Mouse (Mus musculus) macrophage (primary cell): Measurements from ENCODE around the gene Sox18. TPM values are rescaled to one million over a fixed set of nuclear protein-coding genes. Genes with fewer than 3 reads are reported as not detected.

ENCODE experiments used
- H3K27ac ChIP-seq: fragments of 350-480 bp; formaldehyde crosslinking; 2 replicates; pipeline ENCODE4 v1.9.0; 2021
- H3K36me3 ChIP-seq: fragments of 350-480 bp; formaldehyde crosslinking; 2 replicates; pipeline ENCODE4 v1.9.0; 2021; ENCODE audit errors: inconsistent target
- H3K4me3 ChIP-seq: fragments of 350-480 bp; formaldehyde crosslinking; 2 replicates; pipeline ENCODE4 v1.9.0; 2021; ENCODE audit errors: inconsistent target
- H3K79me2 ChIP-seq: fragments of 350-480 bp; formaldehyde crosslinking; 2 replicates; pipeline ENCODE4 v1.9.0; 2021; ENCODE audit errors: inconsistent target
- WGBS: methylation state at CpG from one replicate; pipeline ENCODE4 v1.1.7; 2026; ENCODE audit warnings: inconsistent platforms; ENCODE audit not compliant: missing documents; 5-methylcytosine and 5-hydroxymethylcytosine counted together
- polyA plus RNA-seq: library from polyadenylated mRNA; stranded (reverse); fragments of 250-400 nt; gene quantifications from 3 replicates; pipeline ENCODE4 v1.2.4, GENCODE M21; 2018; ENCODE audit warnings: inconsistent platforms

Gene Sox18
- polyA plus RNA-seq, 1 experiment from 2014 or later, result not detected

- WGBS, result 1% methylated on average over 14 of the region's 14 CpGs
- no peaks in the 10 kb centered on the region for H3K36me3 ChIP-seq
- H3K27ac ChIP-seq, result no peak overlapping the region
- no peaks in the 10 kb centered on the region for H3K79me2 ChIP-seq
- peak overlapping the region; percentile 9; the same call in 1 of the 2 replicates for H3K4me3 ChIP-seq
Observed at GRCm38 (mm10) chr2:181675454-181675853, 4.0 kb upstream of the Sox18 start.

GRCm38 (mm10) chr2:181674934-181675333 lies 3.5 kb upstream of the Sox18 start:
- 86% methylated on average over 4 of the region's 4 CpGs for WGBS
- H3K4me3 ChIP-seq, result no peak overlapping the region
- no peak overlapping the region for H3K27ac ChIP-seq
- no peaks in the 10 kb centered on the region for H3K79me2 ChIP-seq
- H3K36me3 ChIP-seq, result no peaks in the 10 kb centered on the region

- no peak overlapping the region for H3K4me3 ChIP-seq
- 100% methylated on average over 1 of the region's 1 CpGs for WGBS
Observed at GRCm38 (mm10) chr2:181673501-181673900, 2.1 kb upstream of the Sox18 start.

GRCm38 (mm10) chr2:181671984-181672383 lies 544 bp upstream of the Sox18 start:
- no peak overlapping the region for H3K27ac ChIP-seq
- H3K36me3 ChIP-seq, result no peaks in the 10 kb centered on the region
- H3K4me3 ChIP-seq, result no peak overlapping the region
- H3K79me2 ChIP-seq, result no peaks in the 10 kb centered on the region
- WGBS, result 78% methylated on average over 7 of the region's 7 CpGs

More at GRCm38 (mm10) chr2:181673501-181673900, 2.1 kb upstream of the Sox18 start:
- Histone ChIP-seq H3K36me3 (no peaks in the 10 kb centered on the region), H3K27ac (no peak overlapping the region), H3K79me2 (no peaks in the 10 kb centered on the region)

GRCm38 (mm10) chr2:181670913-181671311 lies 528 bp downstream of the Sox18 start:
- H3K36me3 ChIP-seq, result no peaks in the 10 kb centered on the region
- no peaks in the 10 kb centered on the region for H3K79me2 ChIP-seq
- H3K27ac ChIP-seq, result no peak overlapping the region
- WGBS, result 2% methylated on average over 41 of the region's 41 CpGs
- no peak overlapping the region for H3K4me3 ChIP-seq

- no peak overlapping the region for H3K4me3 ChIP-seq
- 18% methylated on average over 55 of the region's 56 CpGs for WGBS
Observed at GRCm38 (mm10) chr2:181670285-181670912, 1.0 kb downstream of the Sox18 start.

GRCm38 (mm10) chr2:181663298-181663630 lies 8.2 kb downstream of the Sox18 start:
- Histone ChIP-seq H3K36me3 (no peaks in the 10 kb centered on the region), H3K27ac (no peak overlapping the region), H3K4me3 (no peak overlapping the region), H3K79me2 (no peaks in the 10 kb centered on the region)
- WGBS, result 34% methylated on average over 4 of the region's 4 CpGs

More at GRCm38 (mm10) chr2:181670285-181670912, 1.0 kb downstream of the Sox18 start:
- no peaks in the 10 kb centered on the region for H3K36me3 ChIP-seq
- H3K27ac ChIP-seq, result no peak overlapping the region
- no peaks in the 10 kb centered on the region for H3K79me2 ChIP-seq

- WGBS, result 84% methylated on average over 3 of the region's 3 CpGs
- no peaks in the 10 kb centered on the region for H3K79me2 ChIP-seq
- no peaks in the 10 kb centered on the region for H3K36me3 ChIP-seq
- no peak overlapping the region for H3K4me3 ChIP-seq
- H3K27ac ChIP-seq, result no peak overlapping the region
Observed at GRCm38 (mm10) chr2:181662620-181663297, 8.7 kb downstream of the Sox18 start.

- 4% methylated on average over 9 of the region's 9 CpGs for WGBS
- H3K27ac ChIP-seq, result 0 out of 2 replicates have a peak overlapping the region, but pooled peaks have one; percentile 15
- no peak overlapping the region for H3K4me3 ChIP-seq
- peaks cover 10% of the 10 kb centered on the region for H3K36me3 ChIP-seq
- H3K79me2 ChIP-seq, result no peaks in the 10 kb centered on the region
Observed at GRCm38 (mm10) chr2:181659609-181660055, 11.8 kb downstream of the Sox18 start.

- 31% methylated on average over 17 of the region's 17 CpGs for WGBS
- H3K4me3 ChIP-seq, result no peak overlapping the region
- no peaks in the 10 kb centered on the region for H3K79me2 ChIP-seq
- 0 out of 2 replicates have a peak overlapping the region, but pooled peaks have one; percentile 15 for H3K27ac ChIP-seq
- peaks cover 15% of the 10 kb centered on the region for H3K36me3 ChIP-seq
Observed at GRCm38 (mm10) chr2:181658930-181659555, 12.4 kb downstream of the Sox18 start.

GRCm38 (mm10) chr2:181658528-181658927 lies 12.9 kb downstream of the Sox18 start:
- no peak overlapping the region for H3K27ac ChIP-seq
- WGBS, result 95% methylated on average over 7 of the region's 7 CpGs
- peaks cover 21% of the 10 kb centered on the region for H3K36me3 ChIP-seq
- H3K79me2 ChIP-seq, result no peaks in the 10 kb centered on the region
- no peak overlapping the region for H3K4me3 ChIP-seq

GRCm38 (mm10) chr2:181657441-181657840 lies 14.0 kb downstream of the Sox18 start:
- WGBS, result 91% methylated on average over 2 of the region's 2 CpGs
- no peak overlapping the region for H3K27ac ChIP-seq
- H3K4me3 ChIP-seq, result no peak overlapping the region
- peaks cover 31% of the 10 kb centered on the region for H3K36me3 ChIP-seq
- no peaks in the 10 kb centered on the region for H3K79me2 ChIP-seq

- Histone ChIP-seq H3K36me3 (peaks cover 37% of the 10 kb centered on the region), H3K27ac (no peak within 1 kb of the TSS)
- WGBS, result 89% methylated on average over 3 of the region's 3 CpGs
Observed at GRCm38 (mm10) chr2:181656734-181657133, 14.7 kb downstream of the Sox18 start, which contains the start of gene Gm29797. Gene Gm29797, plus strand, starts transcription at chr2:181657034.

GRCm38 (mm10) chr2:181653523-181653922 lies 17.9 kb downstream of the Sox18 start:
- 100% methylated on average over 1 of the region's 1 CpGs for WGBS
- no peaks in the 10 kb centered on the region for H3K79me2 ChIP-seq
- H3K36me3 ChIP-seq, result peaks cover 64% of the 10 kb centered on the region

More at GRCm38 (mm10) chr2:181656734-181657133, 14.7 kb downstream of the Sox18 start, which contains the start of gene Gm29797:
- H3K79me2 ChIP-seq, result no peaks in the 10 kb centered on the region
- no peak within 1 kb of the TSS for H3K4me3 ChIP-seq

GRCm38 (mm10) chr2:181653065-181653464 lies 18.4 kb downstream of the Sox18 start:
- peaks cover 68% of the 10 kb centered on the region for H3K36me3 ChIP-seq
- no peak overlapping the region for H3K27ac ChIP-seq
- H3K79me2 ChIP-seq, result no peaks in the 10 kb centered on the region
- H3K4me3 ChIP-seq, result no peak overlapping the region

More at GRCm38 (mm10) chr2:181653523-181653922, 17.9 kb downstream of the Sox18 start:
- Histone ChIP-seq H3K4me3 (no peak overlapping the region), H3K27ac (no peak overlapping the region)
